Mouse (Mus musculus): Measurements from ENCODE around the gene Gsg1l. TPM values are rescaled to one million over a fixed set of nuclear protein-coding genes. Genes with fewer than 3 reads are reported as not detected.

The Gsg1l gene
- polyA plus RNA-seq (2015; fragmentation: Nextera tagmentation; extraction: Ambion mirVana) = 0.75 and 1.1 TPM in 2 replicates

DNA sequence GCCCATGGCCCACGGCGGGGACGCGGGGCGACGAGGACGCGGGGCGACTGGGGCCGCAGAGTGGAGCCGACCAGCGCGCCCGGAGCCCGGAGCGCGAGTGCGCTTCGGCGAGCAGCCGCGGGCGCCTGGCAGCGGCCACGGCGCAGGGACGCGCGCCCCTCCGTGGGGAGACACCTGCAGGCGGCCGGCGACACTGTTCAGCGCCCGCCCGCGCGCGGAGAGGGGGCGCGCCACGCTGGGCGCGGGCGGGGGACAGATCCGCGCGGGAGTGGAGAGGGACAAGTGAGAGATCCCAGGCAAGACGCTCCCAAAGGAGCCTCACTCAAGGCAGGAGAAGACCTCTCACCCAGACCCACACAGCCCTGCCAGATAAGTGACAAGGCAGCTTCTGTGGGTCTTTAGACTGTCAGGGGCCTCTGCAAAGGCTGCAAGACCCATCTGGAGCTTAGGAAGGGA lies at the start of gene Gsg1l:
Gene Gsg1l (minus strand): TSS at position 126 of the 456 bp plus-strand sequence.
- peak; percentile 24; the same call in 1 of the 2 replicates for ATAC-seq (replicated peaks; ENCODE audit: low FRiP score)
- Histone ChIP-seq H3K36me3 (no peaks in the 10 kb centered on the region), H3K4me1 (peaks cover 45% of the 10 kb centered on the region), H3K27me3 (peaks cover 70% of the 10 kb centered on the region), H3K9ac (peak within 1 kb of the TSS; percentile 39), H3K9me3 (replicated peaks) (no peaks in the 10 kb centered on the region), H3K4me2 (peak within 1 kb of the TSS; percentile 99), H3K27ac (no peak within 1 kb of the TSS), H3K4me3 (replicated peaks) (peak within 1 kb of the TSS; percentile 60)
- WGBS = under 1% methylated on average over 46 of the region's 49 CpGs

GRCm38 (mm10) chr7:126127673-126128072 lies 45.5 kb upstream of the Gsg1l start:
- no peaks in the 10 kb centered on the region for H3K9me3 ChIP-seq (replicated peaks)
- H3K36me3 ChIP-seq = peaks cover 95% of the 10 kb centered on the region
- no peak overlapping the region for H3K4me2 ChIP-seq
- H3K27me3 ChIP-seq = no peaks in the 10 kb centered on the region
- H3K4me1 ChIP-seq = no peaks in the 10 kb centered on the region
- ATAC-seq (replicated peaks; ENCODE audit: low FRiP score) = no peak
- H3K9ac ChIP-seq = no peak overlapping the region
- no peak overlapping the region for H3K27ac ChIP-seq
- WGBS = 84% methylated on average over 2 of the region's 2 CpGs
- no peak overlapping the region for H3K4me3 ChIP-seq (replicated peaks)

DNA sequence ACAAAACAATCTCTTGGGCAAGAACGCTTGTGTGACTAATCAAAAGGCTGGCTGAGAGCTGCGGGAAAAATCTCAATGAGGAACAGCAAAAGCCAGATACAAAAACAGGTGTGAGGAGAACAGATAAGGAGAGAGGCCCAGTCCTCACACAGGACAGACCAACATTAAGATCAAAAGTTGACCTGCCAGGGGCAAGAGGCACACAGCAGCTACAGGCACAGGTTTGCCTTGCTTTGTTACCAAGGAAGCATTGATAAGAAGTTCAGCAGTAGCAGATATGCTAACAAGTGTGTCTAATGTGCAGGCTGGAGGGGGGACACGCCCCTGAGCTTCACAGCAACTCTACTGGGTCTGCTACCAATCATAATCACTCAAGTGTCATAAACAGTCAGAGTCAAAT lies 44.3 kb upstream of the Gsg1l start:
- no peak overlapping the region for H3K4me2 ChIP-seq
- no peak overlapping the region for H3K9ac ChIP-seq
- WGBS = 86% methylated on average over 3 of the region's 3 CpGs
- H3K4me3 ChIP-seq (replicated peaks) = no peak overlapping the region
- H3K27ac ChIP-seq = no peak overlapping the region
- no peaks in the 10 kb centered on the region for H3K9me3 ChIP-seq (replicated peaks)
- peaks cover 96% of the 10 kb centered on the region for H3K36me3 ChIP-seq
- no peaks in the 10 kb centered on the region for H3K27me3 ChIP-seq
- no peak for ATAC-seq (replicated peaks; ENCODE audit: low FRiP score)
- H3K4me1 ChIP-seq = no peaks in the 10 kb centered on the region

GRCm38 (mm10) chr7:126121533-126121932 lies 39.3 kb upstream of the Gsg1l start:
- H3K9me3 ChIP-seq (replicated peaks) = no peaks in the 10 kb centered on the region
- H3K36me3 ChIP-seq = peaks cover 82% of the 10 kb centered on the region
- no peak overlapping the region for H3K4me2 ChIP-seq
- H3K27ac ChIP-seq = no peak overlapping the region
- H3K4me1 ChIP-seq = no peaks in the 10 kb centered on the region
- H3K9ac ChIP-seq = no peak overlapping the region
- WGBS = 82% methylated on average over 4 of the region's 4 CpGs
- H3K4me3 ChIP-seq (replicated peaks) = no peak overlapping the region
- ATAC-seq (replicated peaks; ENCODE audit: low FRiP score) = no peak
- no peaks in the 10 kb centered on the region for H3K27me3 ChIP-seq

DNA sequence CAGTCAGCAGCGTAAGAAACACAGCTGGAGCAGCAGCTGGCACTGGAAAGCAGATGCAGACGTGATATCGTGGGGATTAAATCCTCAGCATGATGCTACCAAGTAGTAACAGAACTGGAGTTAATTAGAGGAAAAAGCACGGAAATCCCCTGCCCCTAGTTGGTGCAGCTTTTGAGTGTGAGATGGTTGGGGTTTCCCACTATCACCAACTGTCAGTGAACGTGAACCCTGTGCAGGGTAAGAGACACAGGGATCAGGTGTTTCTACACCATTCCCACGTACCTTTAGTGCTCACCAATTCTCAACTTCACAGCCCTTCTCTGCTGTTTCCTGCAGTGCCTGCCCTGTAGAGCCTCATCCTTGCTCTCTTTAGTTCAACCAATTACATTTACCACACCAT lies 37.6 kb upstream of the Gsg1l start:
- Histone ChIP-seq H3K9ac (no peak overlapping the region), H3K36me3 (peaks cover 83% of the 10 kb centered on the region), H3K4me1 (no peaks in the 10 kb centered on the region), H3K4me3 (replicated peaks) (no peak overlapping the region), H3K27me3 (no peaks in the 10 kb centered on the region), H3K9me3 (replicated peaks) (no peaks in the 10 kb centered on the region), H3K4me2 (no peak overlapping the region), H3K27ac (no peak overlapping the region)
- WGBS = 90% methylated on average over 6 of the region's 6 CpGs
- ATAC-seq (replicated peaks; ENCODE audit: low FRiP score) = no peak

- Histone ChIP-seq H3K4me2 (no peak overlapping the region), H3K4me1 (no peaks in the 10 kb centered on the region), H3K36me3 (peaks cover 82% of the 10 kb centered on the region), H3K9me3 (replicated peaks) (no peaks in the 10 kb centered on the region), H3K27ac (no peak overlapping the region), H3K27me3 (no peaks in the 10 kb centered on the region), H3K4me3 (replicated peaks) (no peak overlapping the region), H3K9ac (no peak overlapping the region)
- ATAC-seq (replicated peaks; ENCODE audit: low FRiP score) = no peak
- 92% methylated on average over 4 of the region's 4 CpGs for WGBS
Observed at GRCm38 (mm10) chr7:126113263-126113662, 31.1 kb upstream of the Gsg1l start.

DNA sequence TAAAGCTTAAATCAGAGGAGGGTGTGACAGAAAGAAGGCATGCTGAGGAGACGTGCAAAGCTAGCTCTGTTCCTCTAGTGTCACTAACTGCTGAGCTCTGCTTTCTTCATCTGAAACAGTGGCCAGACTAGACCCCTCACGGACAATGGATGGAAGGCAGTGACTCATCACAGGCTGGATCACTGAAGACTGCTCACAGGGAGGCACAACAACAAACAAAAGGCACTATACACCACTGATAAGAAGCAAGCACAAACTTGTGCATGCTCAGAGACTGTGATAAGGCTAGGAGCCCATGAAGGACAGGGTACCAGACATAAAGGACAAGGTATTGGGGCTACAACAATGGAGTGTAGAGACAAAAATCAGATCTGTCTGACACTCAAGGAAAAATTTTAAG lies 29.0 kb upstream of the Gsg1l start:
- H3K4me2 ChIP-seq = no peak overlapping the region
- H3K9ac ChIP-seq = no peak overlapping the region
- 76% methylated on average over 2 of the region's 2 CpGs for WGBS
- H3K4me1 ChIP-seq = no peaks in the 10 kb centered on the region
- H3K27ac ChIP-seq = no peak overlapping the region
- peaks cover 96% of the 10 kb centered on the region for H3K36me3 ChIP-seq
- no peak for ATAC-seq (replicated peaks; ENCODE audit: low FRiP score)
- H3K4me3 ChIP-seq (replicated peaks) = no peak overlapping the region
- H3K9me3 ChIP-seq (replicated peaks) = no peaks in the 10 kb centered on the region
- H3K27me3 ChIP-seq = no peaks in the 10 kb centered on the region

- H3K9ac ChIP-seq = no peak overlapping the region
- H3K4me1 ChIP-seq = no peaks in the 10 kb centered on the region
- no peak overlapping the region for H3K4me2 ChIP-seq
- no peak overlapping the region for H3K27ac ChIP-seq
- H3K27me3 ChIP-seq = no peaks in the 10 kb centered on the region
- H3K36me3 ChIP-seq = peaks cover 96% of the 10 kb centered on the region
- no peak for ATAC-seq (replicated peaks; ENCODE audit: low FRiP score)
- H3K4me3 ChIP-seq (replicated peaks) = no peak overlapping the region
- no peaks in the 10 kb centered on the region for H3K9me3 ChIP-seq (replicated peaks)
- 78% methylated on average over 3 of the region's 3 CpGs for WGBS
Observed at GRCm38 (mm10) chr7:126109898-126110297, 27.7 kb upstream of the Gsg1l start.

DNA sequence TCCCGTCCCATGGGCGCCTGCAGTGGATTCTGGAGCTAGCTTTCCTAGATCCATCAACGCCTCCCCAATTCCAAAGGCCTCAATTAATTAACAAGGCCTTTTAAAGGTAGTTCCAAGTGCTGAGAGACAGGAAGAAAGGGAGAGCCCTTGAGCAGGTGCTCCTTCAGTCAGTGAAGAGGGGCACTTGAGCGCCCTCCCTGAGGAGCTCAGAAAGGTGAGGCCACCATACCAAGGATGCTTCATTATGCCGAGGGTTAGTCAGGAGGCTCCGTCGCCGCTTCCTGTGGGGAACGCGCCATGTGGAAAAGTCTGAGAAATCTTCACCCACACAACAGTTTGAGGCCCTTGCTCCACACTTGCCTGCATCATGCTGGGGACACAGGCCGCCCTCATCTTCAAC lies 18.2 kb upstream of the Gsg1l start:
- no peak overlapping the region for H3K4me2 ChIP-seq
- H3K4me1 ChIP-seq = no peaks in the 10 kb centered on the region
- no peaks in the 10 kb centered on the region for H3K9me3 ChIP-seq (replicated peaks)
- H3K4me3 ChIP-seq (replicated peaks) = no peak overlapping the region
- no peak overlapping the region for H3K9ac ChIP-seq
- peaks cover 81% of the 10 kb centered on the region for H3K36me3 ChIP-seq
- 94% methylated on average over 11 of the region's 11 CpGs for WGBS
- ATAC-seq (replicated peaks; ENCODE audit: low FRiP score) = no peak
- H3K27ac ChIP-seq = no peak overlapping the region
- H3K27me3 ChIP-seq = no peaks in the 10 kb centered on the region

DNA sequence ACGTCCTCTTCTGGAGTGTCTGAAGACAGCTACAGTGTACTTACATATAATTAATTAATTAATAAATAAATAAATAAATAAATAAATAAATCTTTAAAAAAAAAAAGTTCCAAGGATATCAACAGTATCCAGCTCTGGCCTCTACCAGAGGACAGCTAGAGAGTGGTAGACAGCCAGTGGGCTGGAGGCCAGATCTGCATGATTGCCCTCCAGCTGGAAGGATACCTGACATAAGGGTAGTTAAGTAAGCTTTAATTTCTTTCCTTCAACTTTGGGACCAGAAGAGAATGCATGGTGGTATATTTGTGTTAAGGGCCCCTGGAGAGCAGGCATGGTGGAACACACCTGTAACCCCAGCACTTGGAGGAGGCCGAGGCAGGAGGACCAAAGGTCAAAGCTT lies 17.6 kb upstream of the Gsg1l start:
- no peaks in the 10 kb centered on the region for H3K4me1 ChIP-seq
- no peak overlapping the region for H3K9ac ChIP-seq
- H3K9me3 ChIP-seq (replicated peaks) = no peaks in the 10 kb centered on the region
- H3K27ac ChIP-seq = no peak overlapping the region
- no peak overlapping the region for H3K4me3 ChIP-seq (replicated peaks)
- peaks cover 75% of the 10 kb centered on the region for H3K36me3 ChIP-seq
- ATAC-seq (replicated peaks; ENCODE audit: low FRiP score) = no peak
- H3K27me3 ChIP-seq = no peaks in the 10 kb centered on the region
- 81% methylated on average over 2 of the region's 2 CpGs for WGBS
- H3K4me2 ChIP-seq = no peak overlapping the region

- Histone ChIP-seq H3K27me3 (no peaks in the 10 kb centered on the region), H3K4me2 (no peak overlapping the region), H3K27ac (no peak overlapping the region), H3K9me3 (replicated peaks) (no peaks in the 10 kb centered on the region), H3K36me3 (peaks cover 69% of the 10 kb centered on the region), H3K9ac (no peak overlapping the region), H3K4me1 (no peaks in the 10 kb centered on the region), H3K4me3 (replicated peaks) (no peak overlapping the region)
- 0 out of 2 replicates have a peak, but pooled peaks have one; percentile 20 for ATAC-seq (replicated peaks; ENCODE audit: low FRiP score)
- WGBS = 93% methylated on average over 7 of the region's 7 CpGs
Observed at GRCm38 (mm10) chr7:126099163-126099775, 17.1 kb upstream of the Gsg1l start.

- Histone ChIP-seq H3K4me1 (no peaks in the 10 kb centered on the region), H3K27me3 (no peaks in the 10 kb centered on the region), H3K4me2 (no peak overlapping the region), H3K9ac (no peak overlapping the region), H3K4me3 (replicated peaks) (no peak overlapping the region), H3K36me3 (peaks cover 52% of the 10 kb centered on the region), H3K9me3 (replicated peaks) (no peaks in the 10 kb centered on the region), H3K27ac (0 out of 2 replicates have a peak overlapping the region, but pooled peaks have one; percentile 18)
- ATAC-seq (replicated peaks; ENCODE audit: low FRiP score) = no peak
- 64% methylated on average over 7 of the region's 9 CpGs for WGBS
Observed at GRCm38 (mm10) chr7:126097219-126097915, 15.2 kb upstream of the Gsg1l start.
